ENCODE assay signal across 26 mouse cellular contexts in genomic region chr9:110440049-110440448, GRCm38 (mm10). TPM values are rescaled to one million over a fixed set of nuclear protein-coding genes. Genes with fewer than 3 reads are reported as not detected.
DNase-seq lines count a peak whose midpoint lies in the region; ATAC-seq and TF ChIP-seq lines count a peak whose summit lies in the region.
"Had no signal": no experiment of that assay in that cellular context is flagged by ENCODE, and none has a peak within 500 bp of the region (broad histone marks: within the 10 kb centered on the region; RNA-seq: fewer than 3 reads in every experiment).

No protein-coding gene starts in this region.

- H3K36me3 ChIP-seq in heart, postnatal 0 days (replicated peaks; ENCODE audit: control insufficient read depth, insufficient read depth, low read length): peaks cover 41% of the 10 kb centered on the region; the same call in 1 of the 2 replicates
- H3K36me3 ChIP-seq in heart, embryonic 11.5 days (ENCODE audit: control insufficient read depth, insufficient read depth, low read length): peaks cover 7% of the 10 kb centered on the region; the same call in 1 of the 2 replicates
- no peaks in the 10 kb centered on the region; the same call in 1 of the 2 replicates for H3K36me3 ChIP-seq in lung, embryonic 16.5 days (ENCODE audit: control insufficient read depth, insufficient read depth, low read length)

- no peak overlapping the region for H3K4me3 ChIP-seq in heart, postnatal 0 days (ENCODE audit: low read depth, low read length)
- H3K4me3 ChIP-seq in heart, embryonic 11.5 days (ENCODE audit: low read depth, low read length): no peak overlapping the region
- no peak overlapping the region for H3K4me3 ChIP-seq in lung, embryonic 16.5 days (ENCODE audit: low read length)
- H3K4me3 ChIP-seq in lung, adult 2 months (replicated peaks; ENCODE audit: extremely low read depth, low read depth, low read length): no peak overlapping the region
- H3K4me3 ChIP-seq in bone marrow, adult 2 months (replicated peaks; ENCODE audit: control insufficient read depth, low read depth, low read length): no peak overlapping the region
- H3K4me3 ChIP-seq: forebrain, embryonic 13.5 days; hindbrain, embryonic 12.5 days; lung, embryonic 15.5 days; midbrain, embryonic 13.5 days; neural tube, embryonic 15.5 days; stomach, embryonic 15.5 days had no signal

- no peaks in the 10 kb centered on the region for H3K4me1 ChIP-seq in heart, postnatal 0 days (ENCODE audit: control insufficient read depth, insufficient read depth)
- no peaks in the 10 kb centered on the region for H3K4me1 ChIP-seq in heart, embryonic 11.5 days (ENCODE audit: control insufficient read depth, insufficient read depth, low read length)
- no peaks in the 10 kb centered on the region for H3K4me1 ChIP-seq in lung, embryonic 16.5 days (replicated peaks; ENCODE audit: control insufficient read depth, insufficient read depth, low read length)
- H3K4me1 ChIP-seq in lung, adult 2 months (ENCODE audit: control insufficient read depth, insufficient read depth, low read length): no peaks in the 10 kb centered on the region
- H3K4me1 ChIP-seq in bone marrow, adult 2 months (ENCODE audit: control insufficient read depth, insufficient read depth, low read length): peaks cover 1% of the 10 kb centered on the region; the same call in 1 of the 2 replicates
- H3K4me1 ChIP-seq: forebrain, embryonic 13.5 days; hindbrain, embryonic 12.5 days; lung, embryonic 15.5 days; midbrain, embryonic 13.5 days; neural tube, embryonic 15.5 days; stomach, embryonic 15.5 days had no signal

- H3K27ac ChIP-seq in heart, postnatal 0 days (ENCODE audit: low read depth): no peak overlapping the region
- no peak overlapping the region for H3K27ac ChIP-seq in heart, embryonic 11.5 days (ENCODE audit: low read depth, low read length)
- no peak overlapping the region for H3K27ac ChIP-seq in lung, embryonic 16.5 days (ENCODE audit: low read length)
- peak overlapping the region; percentile 58 for H3K27ac ChIP-seq in bone marrow, adult 2 months (ENCODE audit: control insufficient read depth, insufficient read depth, low read depth, low read length, poor library complexity)
- H3K27ac ChIP-seq: forebrain, embryonic 13.5 days; hindbrain, embryonic 12.5 days; lung, embryonic 15.5 days; midbrain, embryonic 13.5 days; neural tube, embryonic 15.5 days; stomach, embryonic 15.5 days had no signal

- no peaks in the 10 kb centered on the region for H3K9me3 ChIP-seq in heart, postnatal 0 days (replicated peaks; ENCODE audit: control insufficient read depth, low read length)
- no peaks in the 10 kb centered on the region for H3K9me3 ChIP-seq in heart, embryonic 11.5 days (replicated peaks; ENCODE audit: control insufficient read depth, low read length)
- no peaks in the 10 kb centered on the region for H3K9me3 ChIP-seq in lung, embryonic 16.5 days (ENCODE audit: control insufficient read depth, low read length)
- H3K9me3 ChIP-seq: forebrain, embryonic 13.5 days; hindbrain, embryonic 12.5 days; lung, embryonic 15.5 days; midbrain, embryonic 13.5 days; neural tube, embryonic 15.5 days; stomach, embryonic 15.5 days had no signal

- no peak for TF ChIP-seq POLR2A in lung, adult 2 months (IDR thresholded peaks at IDR 0.05; ENCODE audit: borderline replicate concordance, extremely low read depth, low read depth, low read length)
- TF ChIP-seq POLR2A in bone marrow, adult 2 months (IDR thresholded peaks at IDR 0.05; ENCODE audit: borderline replicate concordance, control insufficient read depth, low read depth, low read length): no peak

- no peak overlapping the region for H3K4me2 ChIP-seq in heart, postnatal 0 days (ENCODE audit: low read depth, low read length)
- H3K4me2 ChIP-seq in heart, embryonic 11.5 days: no peak overlapping the region
- H3K4me2 ChIP-seq in lung, embryonic 16.5 days (ENCODE audit: low read depth, low read length): no peak overlapping the region
- H3K4me2 ChIP-seq: forebrain, embryonic 13.5 days; hindbrain, embryonic 12.5 days; lung, embryonic 15.5 days; midbrain, embryonic 13.5 days; neural tube, embryonic 15.5 days; stomach, embryonic 15.5 days had no signal

- WGBS in heart, postnatal 0 days: 66% methylated on average over 3 of the region's 5 CpGs
- 69% methylated on average over 4 of the region's 5 CpGs for WGBS in heart, embryonic 11.5 days (ENCODE audit: insufficient replicate concordance)
- WGBS in lung, embryonic 16.5 days: 66% methylated on average over 4 of the region's 5 CpGs
- 34% methylated on average over 5 of the region's 5 CpGs for WGBS in lung, adult 2 months
- WGBS in bone marrow, adult 2 months: 16% methylated on average over 5 of the region's 5 CpGs

- 0 out of 2 replicates have a peak, but pooled peaks have one; percentile 24 for ATAC-seq in heart, postnatal 0 days (ENCODE audit: insufficient read depth, low read depth)
- ATAC-seq in heart, embryonic 11.5 days (replicated peaks; ENCODE audit: insufficient number of reproducible peaks, low FRiP score, low TSS enrichment): no peak
- 0 out of 2 replicates have a peak, but pooled peaks have one; percentile 41 for ATAC-seq in lung, embryonic 16.5 days (ENCODE audit: low read depth)
- ATAC-seq: forebrain, embryonic 13.5 days; inflammation-experienced regulatory T-cells, adult 6 months; midbrain, embryonic 13.5 days had no signal

- TF ChIP-seq EP300 in heart, postnatal 0 days (IDR thresholded peaks at IDR 0.05; ENCODE audit: low read depth): no peak

- no peak; the same call in 1 of the 2 replicates for TF ChIP-seq CTCF in heart, postnatal 0 days (IDR thresholded peaks at IDR 0.05; ENCODE audit: low read depth)
- no peak for TF ChIP-seq CTCF in lung, adult 2 months (IDR thresholded peaks at IDR 0.05; ENCODE audit: insufficient read depth, low read length)
- no peak for TF ChIP-seq CTCF in bone marrow, adult 2 months (IDR thresholded peaks at IDR 0.05; ENCODE audit: control insufficient read depth, insufficient read depth, low read length)

- no peak overlapping the region for H3K9ac ChIP-seq in heart, postnatal 0 days (replicated peaks; ENCODE audit: low read depth, low read length)
- no peak overlapping the region for H3K9ac ChIP-seq in heart, embryonic 11.5 days (ENCODE audit: low read depth, low read length)
- no peak overlapping the region for H3K9ac ChIP-seq in lung, embryonic 16.5 days (ENCODE audit: low read length)
- H3K9ac ChIP-seq: forebrain, embryonic 13.5 days; hindbrain, embryonic 12.5 days; lung, embryonic 15.5 days; midbrain, embryonic 13.5 days; neural tube, embryonic 15.5 days; stomach, embryonic 15.5 days had no signal

- no peak for DNase-seq in heart, postnatal 0 days (ENCODE audit: low spot score)
- no peak for DNase-seq in lung, adult 2 months
- DNase-seq in lung, postnatal 14 days: peak; percentile 9
- no peak for DNase-seq in left cerebral cortex, adult 18-20 months (ENCODE audit: low spot score in 2 of 2)
- DNase-seq in kidney, adult 9 months: no peak
- DNase-seq: adrenal gland, postnatal 36 days; cerebellum, adult 2 months; cerebellum, postnatal 36 days; gastrocnemius, postnatal 36 days; heart, postnatal 10 days; kidney, postnatal 36 days; layer of hippocampus, adult 9-11 months; right cerebral cortex, postnatal 25 days had no signal

- no peaks in the 10 kb centered on the region for H3K27me3 ChIP-seq in heart, postnatal 0 days (ENCODE audit: control insufficient read depth, insufficient read depth, low read length)
- H3K27me3 ChIP-seq in heart, embryonic 11.5 days (ENCODE audit: control insufficient read depth, insufficient read depth, low read length): no peaks in the 10 kb centered on the region
- no peaks in the 10 kb centered on the region for H3K27me3 ChIP-seq in lung, embryonic 16.5 days (ENCODE audit: control insufficient read depth, insufficient read depth, low read depth, low read length)
- H3K27me3 ChIP-seq: CH12.LX; forebrain, embryonic 13.5 days; hindbrain, embryonic 12.5 days; lung, embryonic 15.5 days; midbrain, embryonic 13.5 days; neural tube, embryonic 15.5 days; stomach, embryonic 15.5 days had no signal

RNA-seq across cellular contexts. Expression of gene Ngp, which starts 20.5 kb away (rescaled TPM):
- total RNA-seq in heart, postnatal 0 days (2014; rRNA removed; ENCODE audit: low replicate concordance): 1.8 and 2.6 TPM in 2 replicates
- 1.8 and 2.4 TPM in 2 replicates for polyA plus RNA-seq in heart, postnatal 0 days (2015; fragmentation: Nextera tagmentation; extraction: Ambion mirVana)
- polyA plus RNA-seq in heart, embryonic 11.5 days (2014; fragmentation: Nextera tagmentation; extraction: Ambion mirVana): 0.42 and 1.6 TPM in 2 replicates
- 3.3 and 10.2 TPM in 2 replicates for polyA plus RNA-seq in lung, embryonic 16.5 days (2015; fragmentation: Nextera tagmentation; extraction: Ambion mirVana)
- polyA plus RNA-seq in lung, adult 2 months (2012; rRNA removed): 0.36 and 3.4 TPM in 2 replicates
- 1,341 and 3,924 TPM in 2 replicates for polyA plus RNA-seq in bone marrow, adult 2 months (2011; ENCODE audit: insufficient read depth, insufficient read length, low replicate concordance, missing spikeins)
- total RNA-seq in left cerebral cortex, adult 18-20 months (2021): under 1 TPM in 1 of 2 experiments, not detected in 1; 0.51 TPM
- total RNA-seq: adrenal gland, postnatal 36 days; CH12.LX; gastrocnemius, postnatal 36 days; MEL had no signal
- polyA plus RNA-seq: kidney, embryonic 14.5 days had no signal

RNA-seq across cellular contexts. Expression of gene Ptpn23, which starts 32.0 kb away (rescaled TPM):
- total RNA-seq in heart, postnatal 0 days (2014; rRNA removed; ENCODE audit: low replicate concordance): 7.3 and 16.4 TPM in 2 replicates
- polyA plus RNA-seq in heart, postnatal 0 days (2015; fragmentation: Nextera tagmentation; extraction: Ambion mirVana): 6.7 TPM in 2 replicates
- polyA plus RNA-seq in heart, embryonic 11.5 days (2014; fragmentation: Nextera tagmentation; extraction: Ambion mirVana): 11.7 and 14.1 TPM in 2 replicates
- 12.2 and 13.5 TPM in 2 replicates for polyA plus RNA-seq in lung, embryonic 16.5 days (2015; fragmentation: Nextera tagmentation; extraction: Ambion mirVana)
- polyA plus RNA-seq in lung, adult 2 months (2012; rRNA removed): 24.9 and 34.0 TPM in 2 replicates
- 7.6 and 20.4 TPM in 2 replicates for polyA plus RNA-seq in bone marrow, adult 2 months (2011; ENCODE audit: insufficient read depth, insufficient read length, low replicate concordance, missing spikeins)
- 10 to 100 TPM; 53.1 to 55.5 TPM for total RNA-seq in left cerebral cortex, adult 18-20 months (2021)

RNA-seq across cellular contexts. Expression of gene Klhl18, which starts 36.4 kb away (rescaled TPM):
- total RNA-seq in heart, postnatal 0 days (2014; rRNA removed; ENCODE audit: low replicate concordance): 4.9 and 6.6 TPM in 2 replicates
- polyA plus RNA-seq in heart, postnatal 0 days (2015; fragmentation: Nextera tagmentation; extraction: Ambion mirVana): 4.2 and 4.3 TPM in 2 replicates
- polyA plus RNA-seq in heart, embryonic 11.5 days (2014; fragmentation: Nextera tagmentation; extraction: Ambion mirVana): 7.9 and 10.2 TPM in 2 replicates
- 8.5 and 10.8 TPM in 2 replicates for polyA plus RNA-seq in lung, embryonic 16.5 days (2015; fragmentation: Nextera tagmentation; extraction: Ambion mirVana)
- polyA plus RNA-seq in lung, adult 2 months (2012; rRNA removed): 19.2 and 21.1 TPM in 2 replicates
- polyA plus RNA-seq in bone marrow, adult 2 months (2011; ENCODE audit: insufficient read depth, insufficient read length, low replicate concordance, missing spikeins): 6.2 and 18.4 TPM in 2 replicates
- total RNA-seq in left cerebral cortex, adult 18-20 months (2021): 10 to 100 TPM; 30.0 to 30.6 TPM

RNA-seq across cellular contexts. Expression of gene Kif9, which starts 36.7 kb away (rescaled TPM):
- 0.70 TPM in 1 of 2 replicates, not detected in the other for total RNA-seq in heart, postnatal 0 days (2014; rRNA removed; ENCODE audit: low replicate concordance)
- 0.29 and 0.37 TPM in 2 replicates for polyA plus RNA-seq in heart, postnatal 0 days (2015; fragmentation: Nextera tagmentation; extraction: Ambion mirVana)
- 0.27 and 0.65 TPM in 2 replicates for polyA plus RNA-seq in heart, embryonic 11.5 days (2014; fragmentation: Nextera tagmentation; extraction: Ambion mirVana)
- 2.5 and 3.4 TPM in 2 replicates for polyA plus RNA-seq in lung, embryonic 16.5 days (2015; fragmentation: Nextera tagmentation; extraction: Ambion mirVana)
- polyA plus RNA-seq in lung, adult 2 months (2012; rRNA removed): 2.9 and 5.8 TPM in 2 replicates
- polyA plus RNA-seq in bone marrow, adult 2 months (2011; ENCODE audit: insufficient read depth, insufficient read length, low replicate concordance, missing spikeins): not detected in 2 replicates
- 1 to 10 TPM; 3.6 to 5.3 TPM for total RNA-seq in left cerebral cortex, adult 18-20 months (2021)

Comparison
In these comparisons a context has a peak if more than half of its experiments do, and no peak if none do; other contexts are left out.
1. RNA of gene Ngp, which starts 20.5 kb away (polyA plus RNA-seq): 1,341 to 3,924 TPM in bone marrow, adult 2 months; 0.36 to 3.4 TPM in lung, adult 2 months, 3.3 to 10.2 TPM in lung, embryonic 16.5 days, 1.8 to 2.4 TPM in heart, postnatal 0 days and 0.42 to 1.6 TPM in heart, embryonic 11.5 days; every median in the first group is over 100 times any median in the second.